Mouse (Mus musculus) c-Kit-positive CD71-positive TER-119-positive erythroid progenitor cells, embryonic 14.5 days (primary cell): ENCODE results near the gene Gm13278.
"Not testable (repeated sequence)": the region's sequence is repeated elsewhere in the genome, so short reads cannot be mapped to it uniquely, and the experiment has no call there.

Experiments used
- DNase-seq: peaks from one replicate; pipeline ENCODE4 v3.0.0-alpha.2; 2013; ENCODE audit warnings: low spot score

Gm13278 gene

GRCm38 (mm10) chr4:88793936-88794675 is 2.8 kb downstream of the Gm13278 start, which contains the start of gene Gm13275:
Gm13275 (plus strand) TSS chr4:88794487.
- not testable (repeated sequence) for DNase-seq

DNA sequence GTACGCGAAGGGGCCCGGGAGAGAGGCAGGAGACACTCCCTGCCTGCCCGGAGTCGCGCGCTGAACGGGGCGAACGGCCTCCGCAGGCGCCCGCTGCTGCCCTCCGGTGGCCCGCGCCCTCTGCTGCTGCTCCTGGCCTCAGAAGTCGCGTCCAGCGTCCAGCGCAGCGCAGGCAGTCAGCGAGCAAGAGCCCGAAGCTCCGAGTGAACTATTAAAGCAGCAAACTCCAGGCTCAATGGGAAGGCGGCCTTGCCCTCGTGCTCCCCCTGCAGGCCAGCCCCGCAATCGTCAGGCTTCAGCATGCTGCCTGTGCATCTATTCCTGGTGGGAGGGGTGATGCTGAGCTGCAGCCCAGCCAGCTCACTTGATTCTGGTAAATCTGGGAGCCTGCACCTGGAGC is 5.7 kb downstream of the Gm13278 start, which contains the start of gene Gm13279:
Gene Gm13279, plus strand, starts transcription at position 301 of the 400 bp plus-strand sequence.
- DNase-seq = not testable (repeated sequence)

DNA sequence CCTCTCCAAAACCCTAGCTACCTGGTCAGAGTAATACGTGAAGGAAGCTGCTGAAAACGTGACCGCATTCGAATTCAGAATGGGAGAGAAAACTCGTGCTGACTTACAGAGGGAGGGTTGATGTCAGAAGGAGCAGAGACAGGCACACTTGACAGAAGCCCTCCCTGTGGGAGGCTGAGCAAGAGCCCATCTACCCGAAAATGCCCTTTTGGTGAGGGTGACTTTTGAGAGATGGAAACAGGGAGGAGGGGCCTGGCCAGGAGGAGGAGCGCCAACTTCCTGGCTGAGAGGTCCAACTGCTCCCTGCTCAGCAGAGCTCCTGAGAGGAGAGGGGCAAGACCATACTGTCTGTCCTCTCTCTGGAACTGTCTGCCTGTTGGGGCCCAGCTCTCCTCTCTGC is 8.0 kb downstream of the Gm13278 start, which contains the start of gene Gm13285:
Gene Gm13285, plus strand, starts transcription at position 301 of the 400 bp plus-strand sequence.
- DNase-seq = not testable (repeated sequence)

GRCm38 (mm10) chr4:88802954-88803353 is 11.6 kb downstream of the Gm13278 start, which contains the start of gene Gm13287:
Gm13287 (plus strand) TSS chr4:88803254.
- DNase-seq = not testable (repeated sequence)

GRCm38 (mm10) chr4:88805231-88805630 is 13.9 kb downstream of the Gm13278 start, which contains the start of gene Gm13288:
Gm13288 (plus strand) TSS chr4:88805531.
- DNase-seq = not testable (repeated sequence)

GRCm38 (mm10) chr4:88805761-88806160 is 14.4 kb downstream of the Gm13278 start:
- not testable (repeated sequence) for DNase-seq

- no peak for DNase-seq
Observed at GRCm38 (mm10) chr4:88815928-88816327, 24.6 kb downstream of the Gm13278 start, which contains the start of gene Ifna7. Ifna7 (plus strand) TSS chr4:88816228.

- no peak for DNase-seq
Observed at GRCm38 (mm10) chr4:88819659-88820058, 28.3 kb downstream of the Gm13278 start, which contains the start of gene Ifna11. Ifna11 (plus strand) TSS chr4:88819959.

DNA sequence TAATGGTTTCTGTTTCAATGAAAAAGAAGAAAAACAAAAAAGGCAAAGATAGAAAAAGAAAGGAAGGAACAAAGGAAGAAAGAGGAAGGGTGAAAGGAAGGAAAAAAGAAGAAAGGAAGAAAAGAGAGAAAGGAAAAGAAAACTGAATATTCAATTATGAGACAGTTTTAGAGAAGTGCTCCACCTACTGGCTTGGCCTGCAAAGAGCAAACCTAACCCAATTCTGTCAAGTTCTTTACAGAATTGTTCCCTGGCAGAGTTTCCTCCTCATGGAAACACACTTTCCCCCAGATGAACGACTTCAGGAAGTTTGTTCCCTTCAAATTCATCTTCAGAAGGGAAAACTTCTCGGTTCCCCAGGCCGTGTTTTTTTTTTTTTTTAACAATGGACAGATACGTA is 31.6 kb downstream of the Gm13278 start:
- no peak for DNase-seq

DNA sequence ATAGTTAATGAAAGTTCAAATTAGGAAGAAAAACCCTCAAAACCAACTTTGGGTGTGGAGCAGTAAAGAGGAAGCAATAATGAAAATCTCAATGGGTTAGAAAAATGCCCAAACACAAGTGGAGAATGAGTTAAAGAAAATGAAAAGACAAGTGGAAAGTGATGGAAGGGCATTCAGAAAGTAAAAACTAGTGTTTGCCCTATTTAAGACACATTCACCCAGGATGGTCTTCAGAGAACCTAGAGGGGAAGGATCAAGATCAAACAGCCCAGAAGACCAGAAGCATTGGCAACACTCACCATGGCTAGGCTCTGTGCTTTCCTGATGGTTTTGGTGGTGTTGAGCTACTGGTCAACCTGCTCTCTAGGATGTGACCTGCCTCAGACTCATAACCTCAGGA is 35.8 kb downstream of the Gm13278 start, which contains the start of gene Ifna6:
Gene Ifna6, plus strand, starts transcription at position 301 of the 400 bp plus-strand sequence.
- not testable (repeated sequence) for DNase-seq

DNA sequence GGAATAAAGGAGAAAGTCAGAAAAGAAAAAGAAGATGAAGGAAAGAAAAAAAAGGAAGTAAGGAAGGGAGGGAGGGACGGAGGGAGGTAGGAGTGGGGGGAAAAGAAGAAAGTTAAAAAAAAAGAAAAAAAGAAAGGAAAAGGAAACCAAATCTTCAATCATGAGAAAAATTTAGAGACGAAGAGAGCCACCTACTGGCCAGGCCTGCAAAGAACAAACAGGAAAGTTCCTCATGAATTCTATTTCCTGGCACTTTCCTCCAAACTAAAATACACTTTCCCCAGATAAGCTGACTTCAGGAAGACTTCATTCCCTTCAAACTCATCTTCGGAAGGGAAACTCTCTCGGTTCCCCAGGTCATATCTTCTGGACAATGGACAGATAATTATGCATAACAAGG is 39.2 kb downstream of the Gm13278 start:
- no peak for DNase-seq

DNA sequence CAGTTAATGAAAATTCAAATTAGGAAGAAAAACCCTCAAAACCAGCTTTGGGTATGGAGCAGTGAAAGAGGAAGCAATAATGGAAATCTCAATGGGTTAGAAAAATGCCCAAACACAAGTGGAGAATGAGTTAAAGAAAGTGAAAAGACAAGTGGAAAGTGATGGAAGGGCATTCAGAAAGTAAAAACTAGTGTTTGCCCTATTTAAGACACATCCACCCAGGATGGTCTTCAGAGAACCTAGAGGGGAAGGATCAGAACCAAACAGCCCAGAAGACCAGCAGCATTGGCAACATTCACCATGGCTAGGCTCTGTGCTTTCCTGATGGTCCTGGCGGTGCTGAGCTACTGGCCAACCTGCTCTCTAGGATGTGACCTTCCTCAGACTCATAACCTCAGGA is 43.9 kb downstream of the Gm13278 start, which contains the start of gene Ifna5:
Gene Ifna5, plus strand, starts transcription at position 301 of the 400 bp plus-strand sequence.
- not testable (repeated sequence) for DNase-seq

DNA sequence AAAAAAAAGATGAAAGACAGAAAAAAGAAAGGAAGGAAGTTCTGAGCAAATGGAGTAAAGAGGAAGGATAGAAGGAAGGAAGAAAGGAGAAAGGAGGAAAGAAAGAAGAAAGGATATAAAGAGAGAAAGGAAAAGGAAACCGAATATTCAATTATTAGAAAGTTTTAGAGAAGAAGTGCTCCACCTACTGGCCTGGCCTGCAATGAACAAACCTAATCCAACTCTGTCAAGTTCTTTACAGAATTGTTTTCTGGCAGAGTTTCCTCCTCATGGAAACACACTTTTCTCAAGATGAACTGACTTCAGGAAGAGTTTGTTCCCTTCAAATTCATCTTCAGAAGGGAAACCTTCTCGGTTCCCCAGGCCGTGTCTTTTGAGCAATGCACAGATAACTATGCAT is 47.5 kb downstream of the Gm13278 start:
- DNase-seq = no peak

DNA sequence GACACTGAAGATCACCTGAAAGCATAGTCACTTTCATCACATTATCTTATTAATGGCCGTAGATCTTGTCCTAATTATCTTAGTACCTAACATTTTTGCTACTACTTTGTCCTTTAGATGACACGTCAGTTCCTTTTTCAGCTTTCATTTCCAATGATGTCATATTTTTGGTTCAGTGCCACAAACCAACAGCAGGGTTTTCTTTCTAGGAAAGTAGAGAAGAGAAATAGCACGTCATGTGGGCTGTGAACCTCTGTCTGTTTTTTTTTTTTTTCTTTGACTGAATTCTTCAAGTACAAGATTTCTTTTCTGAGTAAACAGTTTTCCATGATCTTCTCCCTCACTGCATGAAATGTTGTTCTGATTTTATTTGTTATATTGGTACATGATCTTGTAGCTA is 48.7 kb downstream of the Gm13278 start:
- no peak for DNase-seq

DNA sequence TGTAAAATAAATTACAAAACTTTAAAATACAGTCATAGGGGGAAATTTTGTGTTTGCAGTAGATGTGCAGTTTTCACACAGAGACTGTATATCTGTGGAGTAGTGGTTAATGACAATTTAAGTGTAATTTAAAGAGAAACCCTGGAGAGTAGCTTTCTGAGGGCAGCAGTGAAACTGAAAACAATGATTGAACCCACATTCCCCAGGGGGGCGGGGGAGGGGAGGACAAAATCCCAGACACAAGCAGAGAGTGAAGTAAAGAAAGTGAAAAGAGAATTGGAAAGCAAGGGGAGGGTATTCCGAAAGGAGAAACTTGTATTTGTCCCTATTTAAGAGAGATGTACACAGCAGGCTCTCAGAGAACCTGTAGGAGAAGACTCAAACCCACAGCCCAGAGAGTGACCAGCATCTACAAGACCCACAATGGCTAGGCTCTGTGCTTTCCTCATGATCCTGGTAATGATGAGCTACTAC is 50.1 kb downstream of the Gm13278 start, which contains the start of gene Ifna4:
Gene Ifna4, plus strand, starts transcription at position 424 of the 474 bp plus-strand sequence.
- DNase-seq = no peak
